Mouse (Mus musculus) mature B cell (primary cell): ENCODE results near the gene Stac3.

ENCODE experiments used
- in situ Hi-C: fragments of 300-500 bp; cut with MboI; formaldehyde crosslinking; loops from 2 replicates; pipeline ENCODE4 v1.14.3; 2019

Gene Stac3

DNA sequence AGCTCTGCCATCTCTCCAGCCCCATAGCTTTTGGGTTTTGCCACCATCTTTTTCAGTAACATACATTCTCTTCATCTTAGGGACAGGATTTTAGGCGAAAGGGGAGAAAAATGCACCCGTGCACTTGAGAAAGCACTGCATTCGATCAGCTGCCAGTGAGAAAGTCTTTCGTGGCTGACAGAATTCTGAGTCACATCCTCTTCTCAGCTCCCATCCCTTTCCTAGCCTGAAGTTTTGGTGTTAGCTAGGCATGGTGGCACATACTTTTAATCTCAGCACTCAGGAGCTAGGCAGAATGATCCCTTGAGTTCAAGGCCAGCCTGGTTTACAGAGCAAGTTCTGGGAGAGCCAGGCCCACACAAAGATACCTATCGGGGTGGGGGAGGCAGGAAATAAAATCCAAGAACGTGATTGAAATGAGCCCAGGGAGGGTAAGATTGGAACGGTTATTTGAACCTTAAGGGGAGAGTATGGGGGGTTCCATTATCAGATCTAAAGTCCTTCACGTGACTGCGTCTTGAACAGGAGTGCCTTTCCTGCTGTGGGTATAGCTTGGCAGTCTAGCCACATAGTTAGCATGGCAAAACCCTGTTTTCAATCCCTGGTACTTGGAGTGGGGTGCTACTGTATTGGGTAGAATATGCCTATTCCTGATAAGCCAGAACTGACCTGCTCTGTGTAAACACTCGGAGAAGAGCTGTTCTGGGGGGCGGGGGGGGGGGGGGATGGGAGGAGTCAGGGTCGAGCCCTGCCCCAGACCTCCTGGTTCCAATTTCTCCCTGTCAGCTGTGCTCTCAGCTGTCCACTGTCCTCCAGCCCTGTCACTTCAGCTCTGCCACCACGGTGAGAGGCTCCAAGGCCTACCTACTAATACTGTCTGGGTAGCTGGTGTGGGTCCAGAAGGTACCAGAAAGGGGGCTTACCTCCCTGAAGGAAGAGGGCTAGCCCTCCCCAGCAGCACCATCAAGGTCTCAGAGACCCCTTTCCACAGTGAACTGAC lies at the start of gene Stac3:
Stac3 (plus strand) TSS at position 793 of the 1,000 bp plus-strand sequence.
- in situ Hi-C loops = no loop called here

DNA sequence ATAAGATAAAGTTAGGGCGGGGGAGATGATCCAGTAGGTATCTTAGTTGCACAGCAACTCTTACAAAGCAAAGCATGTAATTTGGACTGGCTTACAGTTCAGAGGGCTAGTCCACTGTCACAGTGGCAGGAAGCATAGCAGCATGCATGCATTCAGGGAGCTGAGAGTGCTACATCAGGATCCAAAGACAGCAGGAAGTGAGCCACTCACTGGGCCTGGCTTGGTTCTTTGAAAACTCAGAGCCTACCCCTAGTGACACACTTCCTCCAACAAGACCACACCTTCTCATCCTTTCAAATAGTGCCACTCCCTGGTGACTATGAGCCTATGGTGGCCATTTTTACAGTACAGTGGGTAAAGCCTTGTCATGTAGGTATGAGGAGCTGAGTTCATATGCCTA lies 47.8 kb upstream of the Stac3 start:
- in situ Hi-C loops = no loop called here

- in situ Hi-C loops = no loop called here
Observed at GRCm38 (mm10) chr10:127462411-127463096, 38.9 kb upstream of the Stac3 start.

GRCm38 (mm10) chr10:127471281-127471988 lies 30.1 kb upstream of the Stac3 start:
- in situ Hi-C loops = no loop called here

GRCm38 (mm10) chr10:127472722-127473121 lies 28.8 kb upstream of the Stac3 start:
- in situ Hi-C loops = no loop called here

DNA sequence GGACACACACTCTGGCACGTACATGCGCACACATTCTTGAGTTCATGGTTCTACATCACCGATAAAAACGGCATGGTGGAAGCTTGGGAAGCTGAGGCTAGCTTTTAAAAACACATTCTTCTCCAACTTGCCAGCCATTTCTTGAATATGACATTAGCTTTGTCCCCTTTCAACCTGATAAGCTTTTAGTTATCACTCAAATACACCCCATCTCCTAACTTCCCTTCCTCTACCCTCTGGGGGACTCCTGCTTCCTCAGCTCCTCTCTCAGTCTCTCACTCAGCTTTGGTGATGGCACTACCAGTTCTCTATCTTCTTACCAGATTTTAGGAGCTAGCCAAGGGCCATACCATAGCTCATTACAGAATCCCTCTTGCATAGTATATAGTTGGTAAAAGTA lies 26.3 kb upstream of the Stac3 start:
- in situ Hi-C loops = no loop called here

- in situ Hi-C loops = no loop called here
Observed at GRCm38 (mm10) chr10:127476541-127476940, 24.9 kb upstream of the Stac3 start.

DNA sequence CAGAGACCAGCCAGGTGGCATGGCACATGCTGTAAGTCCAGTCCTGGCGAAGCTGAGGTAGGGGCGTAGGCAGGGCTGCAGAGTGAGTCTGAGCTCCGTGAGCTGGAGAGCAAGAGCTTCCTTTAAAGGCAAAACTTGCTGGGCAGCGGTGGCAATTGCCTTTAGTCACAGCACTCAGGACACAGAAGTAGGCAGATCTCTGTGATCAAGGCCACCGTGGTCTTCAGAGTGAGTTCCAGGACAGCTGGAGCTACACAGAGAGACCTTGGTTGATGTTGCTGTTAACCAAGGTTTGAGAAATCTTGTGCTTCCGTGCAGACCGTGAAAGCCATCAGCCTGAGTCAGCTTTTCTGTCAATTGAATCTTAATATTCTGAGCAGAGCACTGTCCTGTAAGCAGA lies 24.2 kb upstream of the Stac3 start:
- in situ Hi-C loops = no loop called here

- in situ Hi-C loops = no loop called here
Observed at GRCm38 (mm10) chr10:127479131-127479530, 22.4 kb upstream of the Stac3 start.

GRCm38 (mm10) chr10:127480833-127481813 lies 20.4 kb upstream of the Stac3 start:
- in situ Hi-C loops = no loop called here

GRCm38 (mm10) chr10:127485235-127485634 lies 16.3 kb upstream of the Stac3 start:
- in situ Hi-C loops = no loop called here

- in situ Hi-C loops = no loop called here
Observed at GRCm38 (mm10) chr10:127488856-127489255, 12.6 kb upstream of the Stac3 start.

- in situ Hi-C loops = no loop called here
Observed at GRCm38 (mm10) chr10:127490160-127491127, 11.0 kb upstream of the Stac3 start.

DNA sequence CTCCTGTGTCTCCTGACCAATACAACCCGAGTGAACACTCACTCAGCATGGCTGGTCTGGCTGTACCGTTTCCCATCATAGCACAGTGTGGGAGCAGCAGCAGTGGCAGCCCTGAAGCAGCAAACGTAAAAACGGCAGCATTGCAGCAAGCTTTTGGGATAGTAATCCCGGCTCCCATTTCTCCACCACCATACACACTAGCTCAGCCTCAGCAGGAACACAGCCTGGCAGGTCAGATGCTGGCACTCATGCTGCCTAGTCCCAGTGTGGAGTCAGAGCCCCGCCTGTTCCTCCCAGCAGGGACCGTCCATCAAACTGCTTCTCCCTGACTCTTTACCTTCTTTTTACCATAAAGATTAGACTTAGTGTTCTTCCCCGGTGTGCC lies 10.4 kb upstream of the Stac3 start:
- in situ Hi-C loops = no loop called here

DNA sequence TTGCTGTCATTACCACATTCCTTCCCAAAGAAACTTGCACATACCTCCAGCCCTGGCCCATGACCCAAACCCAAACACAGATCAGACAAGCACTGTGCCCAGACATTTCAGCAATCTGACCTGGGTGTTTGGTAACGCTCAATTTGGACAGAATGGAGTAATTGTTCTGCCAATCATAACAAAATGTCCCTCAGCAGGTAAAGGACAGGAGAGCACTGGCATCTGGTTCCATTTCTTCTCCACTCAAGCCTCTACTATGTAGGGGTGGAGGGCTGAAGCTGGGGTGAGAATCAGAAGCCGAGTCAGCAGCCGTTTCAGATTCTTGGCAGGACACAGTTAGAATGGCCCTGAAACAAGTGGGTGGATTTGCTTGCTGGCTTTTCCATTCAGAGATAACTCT lies 9.4 kb upstream of the Stac3 start:
- in situ Hi-C loops = no loop called here

DNA sequence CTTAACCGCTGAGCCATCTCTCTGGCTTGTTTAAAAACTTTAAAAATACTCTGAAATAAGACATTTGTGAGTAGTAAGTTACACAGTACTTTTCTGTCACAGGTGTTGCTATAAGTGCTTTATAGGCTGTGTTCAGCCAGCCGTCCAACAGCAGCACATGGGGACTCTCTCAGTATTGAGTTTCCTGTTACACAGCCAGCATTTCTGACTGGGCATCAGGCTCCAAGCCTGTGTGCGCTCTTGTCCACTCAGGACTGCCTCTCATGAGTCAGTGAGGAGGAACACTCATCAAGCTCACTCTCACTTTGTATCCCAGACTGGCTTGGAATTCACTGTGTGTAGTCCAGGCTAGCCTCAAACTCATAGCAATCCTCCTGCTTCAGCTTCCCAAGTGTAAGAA lies 5.3 kb upstream of the Stac3 start:
- in situ Hi-C loops = no loop called here

DNA sequence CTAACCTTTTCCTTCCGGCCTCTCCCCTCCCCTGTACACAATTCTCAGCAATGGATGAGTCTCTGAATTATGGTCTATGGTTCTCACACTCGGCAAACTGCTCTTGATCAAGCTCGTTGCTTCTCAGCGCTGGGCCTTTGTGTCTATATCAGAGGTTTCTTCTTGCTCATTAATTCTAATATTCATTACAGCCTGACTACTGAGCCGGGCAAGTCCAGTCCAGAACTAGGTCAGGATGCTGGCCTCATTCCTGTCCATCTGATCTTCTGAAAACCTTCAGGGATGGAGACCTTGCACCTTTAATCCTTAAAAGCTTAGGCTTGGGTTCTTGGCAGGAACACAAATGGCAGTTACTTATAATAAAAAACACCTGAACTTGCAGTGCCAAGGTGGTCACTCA lies 2.0 kb upstream of the Stac3 start:
- in situ Hi-C loops = no loop called here

- in situ Hi-C loops = no loop called here
Observed at GRCm38 (mm10) chr10:127500042-127500441, 1.4 kb upstream of the Stac3 start.

DNA sequence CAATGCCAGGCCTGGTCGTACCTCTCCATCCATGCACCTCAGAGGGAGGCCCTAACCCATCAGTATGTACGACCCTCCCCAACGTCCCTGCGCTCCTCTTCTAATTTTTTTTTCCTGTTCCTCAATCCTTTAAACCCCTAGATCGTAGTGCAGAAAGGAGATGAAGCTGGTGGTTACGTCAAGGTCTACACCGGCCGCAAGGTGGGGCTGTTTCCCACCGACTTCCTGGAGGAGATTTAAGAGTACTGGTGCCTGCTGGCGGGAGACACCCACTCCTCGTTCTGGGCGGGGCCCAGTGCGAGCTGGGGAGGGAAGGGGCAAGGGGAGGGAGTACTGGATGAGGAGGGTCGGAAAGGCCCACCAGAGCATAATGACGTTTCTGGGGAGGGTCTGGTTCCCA lies 6.8 kb downstream of the Stac3 start:
- in situ Hi-C loops = loop anchor here (5.0 kb wide), 1 partner anchor 34 kb away; no protein-coding TSS in a partner anchor
